Comparison of ENCODE assay signal across 28 mouse cellular contexts in the genomic region with DNA sequence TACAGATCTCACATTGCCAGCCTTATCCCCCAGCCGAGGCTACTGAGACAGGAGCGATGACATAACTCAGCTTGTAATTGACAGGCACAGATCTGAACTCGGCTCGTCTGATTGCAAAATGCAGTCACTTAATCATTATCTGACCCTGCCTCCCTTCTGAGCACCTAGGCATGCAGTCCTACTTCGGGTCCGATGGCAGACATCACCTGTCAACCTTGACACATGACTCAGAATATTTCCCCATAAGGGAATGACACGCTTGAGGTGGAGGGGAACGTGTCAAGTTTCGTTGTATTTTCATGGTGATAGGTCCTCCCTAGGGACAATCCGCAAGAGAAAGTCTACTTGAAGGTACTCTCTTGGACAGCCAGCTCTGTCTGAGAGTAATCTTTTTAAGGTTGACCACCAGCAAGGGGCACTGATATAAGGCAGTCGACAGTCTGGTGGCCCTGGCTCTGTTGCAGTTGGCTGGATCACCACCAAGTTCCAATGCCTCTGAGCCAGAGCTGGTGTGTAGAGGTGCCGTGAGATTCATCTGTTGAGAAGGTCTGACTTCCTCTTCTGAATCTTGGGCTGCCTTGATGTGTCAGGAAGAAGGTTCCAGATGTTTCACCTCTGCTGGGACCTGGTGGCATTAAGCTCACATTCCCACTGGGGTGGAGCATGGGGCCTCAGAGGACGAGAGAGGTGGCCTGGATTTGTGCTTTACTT. TPM values are rescaled to one million over a fixed set of nuclear protein-coding genes. Genes with fewer than 3 reads are reported as not detected.
A peak's percentile ranks its signal among the peaks of the same experiment; 100 is the strongest.
DNase-seq lines count a peak whose midpoint lies in the region; ATAC-seq and TF ChIP-seq lines count a peak whose summit lies in the region.
"Had no signal": no experiment of that assay in that cellular context is flagged by ENCODE, and none has a peak within 500 bp of the region (broad histone marks: within the 10 kb centered on the region; RNA-seq: fewer than 3 reads in every experiment).

No protein-coding gene starts in this region.

- no peak overlapping the region for H3K4me2 ChIP-seq in liver, embryonic 15.5 days
- H3K4me2 ChIP-seq: forebrain, embryonic 13.5 days; heart, embryonic 13.5 days; hindbrain, embryonic 15.5 days; kidney, embryonic 15.5 days; limb, embryonic 13.5 days; neural tube, embryonic 12.5 days had no signal

- peaks cover 26% of the 10 kb centered on the region for H3K4me1 ChIP-seq in cerebellum, adult 2 months (ENCODE audit: control insufficient read depth, insufficient read depth, low read length)
- peaks cover 72% of the 10 kb centered on the region for H3K4me1 ChIP-seq in liver, embryonic 15.5 days (replicated peaks)
- H3K4me1 ChIP-seq: forebrain, embryonic 13.5 days; midbrain, embryonic 10.5 days; neural tube, embryonic 12.5 days had no signal

- no peaks in the 10 kb centered on the region for H3K27me3 ChIP-seq in cerebellum, adult 2 months (ENCODE audit: control insufficient read depth, insufficient read depth, low read length)
- H3K27me3 ChIP-seq in liver, embryonic 15.5 days = no peaks in the 10 kb centered on the region
- H3K27me3 ChIP-seq: forebrain, embryonic 13.5 days; heart, embryonic 13.5 days; hindbrain, embryonic 15.5 days; kidney, embryonic 15.5 days; limb, embryonic 13.5 days; neural tube, embryonic 12.5 days had no signal

- intact Hi-C loops in heart, postnatal 36 days (cut with DNase I) = no loop called here

- H3K4me3 ChIP-seq in cerebellum, adult 2 months (replicated peaks; ENCODE audit: insufficient read depth, low read depth, low read length) = no peak overlapping the region
- H3K4me3 ChIP-seq in liver, embryonic 15.5 days (replicated peaks) = no peak overlapping the region
- H3K4me3 ChIP-seq: embryonic facial prominence, embryonic 10.5 days; forebrain, embryonic 13.5 days; heart, embryonic 13.5 days; hindbrain, embryonic 15.5 days; kidney, embryonic 15.5 days; limb, embryonic 13.5 days; midbrain, embryonic 10.5 days; neural tube, embryonic 12.5 days had no signal

- H3K9me3 ChIP-seq in liver, embryonic 15.5 days (replicated peaks) = no peaks in the 10 kb centered on the region
- H3K9me3 ChIP-seq: forebrain, embryonic 13.5 days; hindbrain, embryonic 15.5 days; kidney, embryonic 15.5 days; midbrain, embryonic 10.5 days had no signal

- no peak overlapping the region for H3K27ac ChIP-seq in cerebellum, adult 2 months (ENCODE audit: insufficient read depth, low read length)
- peak overlapping the region; percentile 19; the same call in 1 of the 2 replicates for H3K27ac ChIP-seq in liver, embryonic 15.5 days (replicated peaks)
- H3K27ac ChIP-seq: embryonic facial prominence, embryonic 10.5 days; forebrain, embryonic 13.5 days; heart, embryonic 13.5 days; hindbrain, embryonic 15.5 days; kidney, embryonic 15.5 days; limb, embryonic 13.5 days; macrophage; midbrain, embryonic 10.5 days; neural tube, embryonic 12.5 days had no signal

- H3K36me3 ChIP-seq in liver, embryonic 15.5 days (replicated peaks) = peaks cover 30% of the 10 kb centered on the region
- H3K36me3 ChIP-seq: hindbrain, embryonic 15.5 days; kidney, embryonic 15.5 days; limb, embryonic 13.5 days; midbrain, embryonic 10.5 days; neural tube, embryonic 12.5 days had no signal

- ATAC-seq in cerebellum, adult (ENCODE audit: insufficient number of reproducible peaks, low FRiP score, low TSS enrichment) = no peak
- ATAC-seq in liver, embryonic 15.5 days (ENCODE audit: insufficient read depth) = no peak
- ATAC-seq: forebrain, embryonic 13.5 days; intestine, embryonic 16.5 days had no signal

- H3K9ac ChIP-seq in liver, embryonic 15.5 days = no peak overlapping the region
- H3K9ac ChIP-seq: forebrain, embryonic 13.5 days; heart, embryonic 13.5 days; hindbrain, embryonic 15.5 days; kidney, embryonic 15.5 days; limb, embryonic 13.5 days; neural tube, embryonic 12.5 days had no signal

- 23% methylated on average over 13 of the region's 13 CpGs for WGBS in cerebellum, adult 2 months
- WGBS in liver, embryonic 15.5 days (ENCODE audit: insufficient replicate concordance) = 61% methylated on average over 13 of the region's 13 CpGs

- TF ChIP-seq CTCF in cerebellum, adult 2 months (IDR thresholded peaks at IDR 0.05; ENCODE audit: borderline replicate concordance, insufficient read depth, low read depth, low read length) = no peak
- TF ChIP-seq CTCF in brain, embryonic 14.5 days (IDR thresholded peaks at IDR 0.05; ENCODE audit: borderline replicate concordance, extremely low read depth, insufficient read depth, insufficient read length) = no peak

- TF ChIP-seq POLR2A in cerebellum, adult 2 months (IDR thresholded peaks at IDR 0.05; ENCODE audit: borderline replicate concordance, insufficient read depth, low read length) = no peak
- TF ChIP-seq POLR2A in brain, embryonic 14.5 days (IDR thresholded peaks at IDR 0.05; ENCODE audit: borderline replicate concordance, extremely low read depth, insufficient read depth, insufficient read length, poor library complexity, severe bottlenecking) = no peak

- DNase-seq in cerebellum, adult 2 months = peak; percentile 59 to 61
- peak; percentile 52 for DNase-seq in A20 (ENCODE audit: low read depth, low spot score)
- peak; percentile 27 for DNase-seq in brain, embryonic 14.5 days (ENCODE audit: low read depth)
- no peak for DNase-seq in heart, postnatal 36 days
- DNase-seq in testis, postnatal 14 days (ENCODE audit: low spot score) = no peak
- DNase-seq in layer of hippocampus, postnatal 36 days = no peak
- DNase-seq: gastrocnemius, postnatal 10 days; heart, adult 18-20 months; thymus, postnatal 36 days had no signal

RNA-seq across cellular contexts. Expression of a gene that starts 15.3 kb away (rescaled TPM):
- 21.8 and 25.3 TPM in 2 replicates for polyA plus RNA-seq in cerebellum, adult 2 months (2012; rRNA removed)
- 13.9 and 16.0 TPM in 2 replicates for polyA plus RNA-seq in brain, embryonic 14.5 days (2012; rRNA removed)
- 25.8 and 27.0 TPM in 2 replicates for polyA plus RNA-seq in liver, embryonic 15.5 days (2015; fragmentation: Nextera tagmentation; extraction: Ambion mirVana)
- total RNA-seq in heart, postnatal 36 days (2021) = 10 to 100 TPM in 1 of 2 experiments, 1 to 10 TPM in 1; 7.3 to 10.7 TPM
- total RNA-seq in layer of hippocampus, postnatal 36 days (2021) = 10 to 100 TPM; 16.3 to 19.9 TPM

RNA-seq across cellular contexts. Expression of a gene that starts 36.7 kb away (rescaled TPM):
- 0.23 and 0.73 TPM in 2 replicates for polyA plus RNA-seq in cerebellum, adult 2 months (2012; rRNA removed)
- 0.16 and 0.59 TPM in 2 replicates for polyA plus RNA-seq in brain, embryonic 14.5 days (2012; rRNA removed)
- polyA plus RNA-seq in liver, embryonic 15.5 days (2015; fragmentation: Nextera tagmentation; extraction: Ambion mirVana) = not detected in 2 replicates
- not detected for total RNA-seq in heart, postnatal 36 days (2021)
- total RNA-seq in layer of hippocampus, postnatal 36 days (2021) = not detected
- total RNA-seq: adrenal gland, adult 18-20 months; common myeloid progenitor, adult 5-6 weeks; gastrocnemius, postnatal 10 days; heart, adult 18-20 months; heart, postnatal 25 days; left cerebral cortex, postnatal 14 days; monocyte, adult 5-6 weeks had no signal
- polyA plus RNA-seq: embryonic facial prominence, embryonic 10.5 days; frontal cortex, adult 2 months; heart, embryonic 13.5 days; large intestine, adult 2 months; limb, embryonic 13.5 days; macrophage; neural tube, embryonic 12.5 days had no signal

RNA-seq across cellular contexts. Expression of a gene that starts 49.0 kb away (rescaled TPM):
- polyA plus RNA-seq in cerebellum, adult 2 months (2012; rRNA removed) = 27.0 and 32.3 TPM in 2 replicates
- 9.3 and 11.0 TPM in 2 replicates for polyA plus RNA-seq in brain, embryonic 14.5 days (2012; rRNA removed)
- polyA plus RNA-seq in liver, embryonic 15.5 days (2015; fragmentation: Nextera tagmentation; extraction: Ambion mirVana) = 1.7 and 2.1 TPM in 2 replicates
- under 1 TPM; 0.44 to 0.68 TPM for total RNA-seq in heart, postnatal 36 days (2021)
- 10 to 100 TPM; 43.0 to 48.0 TPM for total RNA-seq in layer of hippocampus, postnatal 36 days (2021)

RNA-seq across cellular contexts. Expression of a gene that starts 58.5 kb away (rescaled TPM):
- polyA plus RNA-seq in cerebellum, adult 2 months (2012; rRNA removed) = 14.9 and 17.0 TPM in 2 replicates
- 7.3 and 21.0 TPM in 2 replicates for polyA plus RNA-seq in brain, embryonic 14.5 days (2012; rRNA removed)
- 3.9 and 4.2 TPM in 2 replicates for polyA plus RNA-seq in liver, embryonic 15.5 days (2015; fragmentation: Nextera tagmentation; extraction: Ambion mirVana)
- 10 to 100 TPM; 18.5 to 21.5 TPM for total RNA-seq in heart, postnatal 36 days (2021)
- 10 to 100 TPM; 31.4 to 36.2 TPM for total RNA-seq in layer of hippocampus, postnatal 36 days (2021)

Comparison
In these comparisons a context has a peak if more than half of its experiments do, and no peak if none do; other contexts are left out.
1. DNase-seq: peak in cerebellum, adult 2 months (2 of 2), A20 (single experiment) and brain, embryonic 14.5 days (single experiment); none in heart, postnatal 36 days (0 of 2), testis, postnatal 14 days (single experiment) and layer of hippocampus, postnatal 36 days (0 of 2).